Mouse (Mus musculus) thymus, postnatal 36 days (tissue): ENCODE results near the gene Tmem234.

Experiments
- DNase-seq, 2 experiments: peaks; one replicate each; pipeline ENCODE4 v3.0.0; 2022; ENCODE audit warnings: mixed read lengths in 2 of 2

The Tmem234 gene

DNA sequence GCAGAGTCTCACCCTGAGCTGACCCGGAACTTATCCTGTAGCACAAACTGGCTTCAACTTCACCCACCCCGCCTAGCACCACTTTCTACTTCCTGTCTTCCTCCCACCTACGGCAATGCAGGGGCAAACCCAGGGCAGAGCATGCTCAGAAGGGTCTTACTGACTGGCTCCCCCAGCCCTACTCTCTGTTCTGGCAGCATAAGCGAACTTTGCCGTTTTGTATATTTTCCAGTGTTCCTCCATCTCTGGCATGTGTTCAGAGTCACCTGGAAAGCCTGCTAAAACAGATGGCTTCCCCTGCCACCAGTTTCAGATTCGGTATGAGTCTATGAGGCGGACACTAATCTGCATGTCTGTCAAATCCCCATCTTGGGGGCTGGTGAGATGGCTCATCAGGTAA, 20.1 kb upstream of the Tmem234 start:
- DNase-seq, result peak; percentile 61 to 78

DNA sequence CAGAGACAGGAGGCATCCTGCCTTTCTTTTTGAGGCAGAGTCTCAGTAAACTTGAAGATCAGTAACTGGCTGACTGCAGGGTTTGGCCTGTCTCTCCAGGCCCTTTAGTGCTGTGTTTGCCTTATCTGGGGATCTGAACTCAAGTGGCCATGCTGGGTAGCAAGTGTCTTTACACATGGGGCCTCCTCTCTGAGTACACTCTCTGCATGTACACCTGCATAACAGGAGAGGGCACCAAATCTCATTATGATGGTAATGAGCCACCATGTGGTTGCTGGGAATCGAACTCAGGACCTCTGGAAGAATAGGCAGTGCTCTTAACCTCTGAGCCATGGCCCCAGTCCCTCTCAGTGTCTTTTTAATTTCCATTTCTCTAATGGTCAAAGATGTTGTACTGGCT, 18.2 kb upstream of the Tmem234 start:
- DNase-seq, result no peak

DNA sequence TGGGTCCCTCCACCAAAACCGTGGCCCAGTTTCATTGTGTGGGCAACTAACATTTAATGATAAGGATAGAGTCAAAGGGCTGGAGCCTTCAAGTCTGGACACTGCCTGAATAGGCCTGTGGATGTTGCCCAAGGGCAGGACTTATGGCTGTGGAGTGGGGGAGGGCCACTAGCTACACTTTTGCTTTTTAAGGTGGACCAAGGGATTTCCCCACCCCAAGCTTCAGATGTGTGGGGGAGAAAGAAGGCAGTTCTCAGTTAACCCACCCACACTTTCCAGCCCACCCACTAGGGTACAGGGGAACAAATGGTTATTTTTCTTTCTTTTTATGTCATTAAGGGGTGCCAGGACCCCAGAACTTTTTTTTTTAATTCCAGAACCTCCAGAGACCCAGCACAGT, 16.1 kb upstream of the Tmem234 start:
- DNase-seq, result no peak

DNA sequence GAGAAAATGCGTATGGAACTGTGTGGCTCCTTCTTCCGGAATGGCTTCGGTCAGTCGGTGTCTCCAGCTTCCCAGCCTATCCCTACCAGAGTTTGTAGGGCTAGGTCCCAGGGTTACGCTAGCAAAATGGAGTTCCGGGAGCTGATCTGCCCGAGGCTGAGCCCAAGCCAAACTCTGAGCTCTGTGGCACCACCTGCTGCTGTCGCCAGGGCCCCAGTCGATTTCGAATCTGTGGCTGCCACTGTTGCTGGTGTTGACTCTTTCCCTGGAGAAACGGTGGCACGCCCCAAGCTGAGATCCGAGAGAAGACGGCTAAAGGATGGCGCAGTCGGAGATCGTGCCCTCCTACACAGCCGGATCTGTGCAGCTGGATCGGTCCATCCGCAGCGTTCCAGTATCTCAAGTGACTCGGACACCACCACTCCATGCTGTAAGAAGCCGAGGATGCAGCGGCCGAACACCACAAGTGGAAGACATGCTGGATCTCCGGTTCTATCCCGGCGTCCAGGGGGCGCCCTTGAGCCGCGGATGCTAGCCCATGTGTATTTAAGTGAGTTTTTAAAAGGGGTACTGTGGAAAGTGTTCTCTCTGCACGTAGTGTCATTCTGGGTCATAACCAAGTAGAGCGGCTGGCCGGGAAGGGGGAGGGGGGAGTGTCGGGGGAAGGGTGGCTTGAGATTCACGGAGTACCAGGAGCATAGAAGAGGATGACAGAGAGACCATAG, 15.4 kb upstream of the Tmem234 start:
- peak; percentile 89 to 92 for DNase-seq

DNA sequence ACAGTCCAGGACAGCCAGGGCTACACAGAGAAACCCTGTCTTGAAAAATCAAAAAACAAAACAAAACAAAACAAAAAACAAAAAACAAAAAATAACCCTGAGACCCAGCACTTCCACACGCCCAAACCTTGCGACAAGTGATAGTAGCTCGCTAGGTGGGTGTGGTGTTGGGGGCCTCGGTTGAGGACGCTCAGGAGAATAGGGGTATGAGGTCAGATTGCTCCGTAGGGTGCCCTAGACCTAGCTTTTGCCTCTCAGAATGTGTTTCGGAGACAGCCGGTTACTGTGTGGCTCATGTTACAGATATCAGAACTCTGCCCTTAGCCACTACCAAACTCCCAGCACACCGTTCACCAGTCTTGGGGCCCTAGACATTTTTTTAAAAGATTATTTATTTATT, 14.7 kb upstream of the Tmem234 start:
- DNase-seq, result no peak

DNA sequence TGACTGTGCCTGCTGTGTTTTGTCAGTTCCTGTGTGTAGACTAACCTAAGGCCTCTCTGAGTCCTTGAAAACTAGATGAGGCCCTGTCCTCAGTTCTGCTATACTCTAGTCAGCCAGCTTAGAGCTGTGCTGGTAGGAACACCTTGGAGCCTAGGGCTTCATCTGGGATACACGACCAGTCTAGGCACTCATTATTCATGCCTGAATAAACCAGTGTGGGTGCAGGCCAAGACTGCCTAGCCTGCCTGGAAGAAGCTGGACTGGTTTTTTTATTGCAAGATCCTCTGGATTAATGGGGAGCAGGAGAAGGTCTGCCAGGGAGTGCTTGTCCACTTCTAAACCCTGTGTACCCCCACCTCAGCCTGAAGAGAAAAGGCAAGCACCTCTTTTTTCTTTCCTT, 13.5 kb upstream of the Tmem234 start:
- DNase-seq, result no peak

DNA sequence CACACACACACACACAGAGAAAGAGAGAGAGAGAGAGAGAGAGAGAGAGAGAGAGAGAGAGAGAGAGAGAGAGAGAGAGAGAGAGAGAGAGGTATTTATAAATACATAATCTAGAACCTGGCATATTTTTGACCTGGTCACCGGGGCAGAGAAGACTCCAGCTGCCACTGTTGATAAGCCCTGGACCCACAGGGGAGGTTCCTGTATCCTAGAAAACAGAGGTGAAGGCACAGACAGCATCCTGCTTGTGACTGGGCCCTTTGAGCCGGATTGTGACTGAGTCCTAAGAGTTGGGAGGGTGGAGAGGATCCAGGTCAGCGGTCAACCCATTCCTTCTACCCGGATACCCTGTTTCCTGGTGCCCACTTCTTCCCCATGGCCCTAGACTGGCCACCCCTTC, 11.6 kb upstream of the Tmem234 start:
- no peak for DNase-seq

DNA sequence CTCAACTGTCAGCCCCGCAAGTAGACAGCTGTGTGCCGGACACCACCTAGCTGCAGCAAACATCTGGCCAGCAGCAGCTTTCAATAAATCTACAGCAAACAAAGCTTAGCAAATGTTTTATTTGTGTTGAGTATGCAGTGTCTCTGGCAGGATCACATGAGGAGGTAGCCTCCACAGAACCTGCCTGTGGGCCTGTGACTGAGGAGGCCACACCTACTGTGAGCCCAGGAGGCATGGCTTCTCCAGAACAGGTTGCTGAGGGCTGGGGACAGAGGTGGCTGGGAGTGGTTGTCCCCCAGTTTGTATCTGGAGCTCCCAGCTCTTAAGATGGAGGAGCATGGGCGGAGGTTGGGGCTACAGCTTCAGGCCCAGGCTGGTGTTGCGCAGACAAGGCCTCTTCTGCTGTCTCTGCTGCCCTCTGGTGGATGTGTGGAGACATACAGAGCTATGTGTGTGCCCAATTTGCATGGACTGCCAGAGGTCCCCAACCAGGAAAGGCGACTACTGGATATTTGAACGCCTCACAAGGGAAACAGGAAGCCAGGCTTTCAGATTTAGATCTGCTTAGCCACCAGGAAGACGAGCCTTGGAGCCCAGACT, 8.1 kb downstream of the Tmem234 start:
- DNase-seq, result peak; percentile 77 to 82

DNA sequence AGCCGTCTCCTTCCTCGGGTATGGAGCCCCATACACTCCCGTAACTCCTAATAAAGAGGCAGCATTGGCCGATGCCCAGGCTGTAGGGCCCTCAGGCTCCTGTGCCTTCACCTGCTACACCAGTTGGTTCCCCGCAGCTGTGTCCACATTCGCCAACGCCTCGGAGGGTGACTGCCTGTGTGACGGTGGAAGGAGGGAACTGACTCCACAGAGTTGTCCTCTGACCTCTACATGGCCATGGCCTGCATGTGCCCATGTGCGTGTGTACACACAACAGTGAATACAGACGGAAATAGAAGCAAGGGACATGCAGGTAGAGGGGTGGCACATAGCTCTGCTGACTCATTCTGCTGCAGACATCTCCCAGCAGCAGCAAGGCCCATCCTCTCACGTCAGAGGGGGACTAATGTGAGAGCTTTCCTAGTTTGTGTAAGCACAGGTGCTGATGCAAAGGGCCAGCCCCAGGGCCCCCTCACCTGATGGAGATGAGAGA, 8.7 kb downstream of the Tmem234 start:
- peak; percentile 39 to 58 for DNase-seq

DNA sequence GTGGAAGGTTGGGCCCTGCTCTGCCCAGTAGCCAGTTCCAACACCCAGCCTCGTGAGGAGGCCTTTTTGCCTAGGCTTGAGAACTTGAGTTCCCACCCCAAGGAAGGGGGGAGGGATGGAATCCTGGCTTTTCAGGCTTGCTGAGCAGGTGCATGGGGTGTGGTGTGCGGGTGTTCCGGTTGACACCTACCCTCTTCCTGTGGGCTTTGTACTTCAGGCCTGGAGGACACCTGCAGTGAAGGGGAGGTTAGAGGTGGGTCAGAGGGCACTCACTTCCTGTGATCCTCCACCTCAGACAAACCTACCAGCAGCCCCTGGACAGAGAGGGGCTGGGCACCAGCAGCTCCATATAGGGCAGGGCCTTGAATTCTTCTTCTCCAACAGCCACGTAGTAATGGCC, 9.6 kb downstream of the Tmem234 start:
- DNase-seq, result peak; percentile 79 to 89

DNA sequence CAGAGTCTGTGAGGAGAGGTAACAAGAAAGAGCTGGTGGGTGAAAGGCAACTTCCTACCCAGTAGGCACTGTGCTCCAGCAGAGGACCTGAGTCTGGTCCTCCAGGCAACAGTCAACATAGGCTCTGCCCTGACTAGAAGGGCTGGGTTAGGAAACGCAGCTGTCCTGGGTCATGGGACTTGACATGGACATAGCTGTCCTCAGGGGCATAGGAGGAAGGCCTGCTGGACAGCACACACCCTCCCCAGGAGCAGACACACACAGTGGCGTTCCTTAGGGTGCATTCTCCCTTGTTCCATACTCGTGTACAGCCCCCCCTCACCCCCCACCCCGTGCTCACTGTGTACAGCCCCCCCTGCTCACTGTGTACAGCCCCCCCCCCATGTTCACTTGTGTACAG, 10.0 kb downstream of the Tmem234 start:
- no peak for DNase-seq

DNA sequence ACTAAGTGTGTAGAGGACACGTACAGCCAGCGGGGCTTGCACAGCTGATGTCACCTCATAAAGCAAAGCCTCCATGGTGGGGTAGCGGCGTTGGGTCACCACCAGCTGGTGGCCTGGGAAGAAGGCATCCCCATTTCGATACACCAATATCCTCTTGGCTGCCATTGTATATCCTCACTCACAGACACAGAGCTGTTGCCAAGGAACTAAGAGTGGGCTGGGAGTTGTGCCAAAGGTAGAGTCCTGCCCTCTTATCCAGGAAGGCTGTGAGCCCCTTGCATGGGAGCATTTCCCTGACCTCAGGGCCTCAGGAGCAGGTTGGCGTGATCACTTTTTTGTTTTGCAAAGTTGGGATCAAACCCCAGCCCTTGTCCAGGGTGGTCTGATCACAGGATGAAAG, 13.6 kb downstream of the Tmem234 start, which contains the start of gene Dcdc2b:
TSS of gene Dcdc2b (minus strand) at position 165 of the 400 bp plus-strand sequence.
- no peak for DNase-seq

DNA sequence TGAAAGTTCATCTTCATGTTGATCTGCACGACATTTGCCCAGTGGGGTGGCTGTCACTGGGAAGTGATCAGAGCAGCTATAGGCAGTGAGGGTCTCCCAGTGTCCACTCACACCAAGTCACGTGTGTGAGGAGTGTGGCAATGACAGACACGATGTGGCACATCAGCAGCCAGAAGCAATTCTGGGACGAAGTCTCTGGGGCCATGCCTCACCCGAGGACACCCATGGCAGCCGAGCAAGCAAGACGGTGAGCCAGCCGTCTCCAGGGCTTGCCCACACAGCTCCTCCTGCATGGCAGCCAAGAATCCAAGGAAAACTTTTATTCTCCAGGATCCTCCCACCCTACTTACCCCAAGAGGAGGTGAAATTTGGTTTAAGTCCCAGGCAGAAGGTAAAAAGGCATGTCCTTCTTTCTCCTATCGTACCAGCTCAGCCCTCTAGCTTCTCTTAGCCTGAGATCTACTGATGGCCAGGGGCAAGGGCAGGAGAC, 15.4 kb downstream of the Tmem234 start:
- no peak for DNase-seq

DNA sequence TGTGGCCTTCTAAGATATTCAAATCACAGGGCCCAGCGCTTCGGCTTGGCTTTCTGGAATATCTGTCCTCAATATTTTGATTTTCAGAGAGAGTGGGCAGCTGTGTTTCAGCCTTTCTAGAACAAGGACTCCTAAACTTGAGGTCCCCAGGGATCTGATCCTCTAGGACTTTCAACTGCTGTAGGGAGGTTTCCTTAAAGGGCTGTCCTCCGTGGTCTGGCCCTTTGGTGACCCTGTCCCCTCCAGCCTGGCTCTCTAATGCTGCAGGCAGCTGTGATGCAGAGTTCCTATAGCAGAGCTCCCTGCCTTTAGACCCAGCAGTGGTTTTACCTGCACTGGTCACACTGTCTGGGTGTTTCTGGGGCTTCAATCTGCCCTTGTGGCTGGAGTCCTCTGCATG, 16.2 kb downstream of the Tmem234 start:
- no peak for DNase-seq

DNA sequence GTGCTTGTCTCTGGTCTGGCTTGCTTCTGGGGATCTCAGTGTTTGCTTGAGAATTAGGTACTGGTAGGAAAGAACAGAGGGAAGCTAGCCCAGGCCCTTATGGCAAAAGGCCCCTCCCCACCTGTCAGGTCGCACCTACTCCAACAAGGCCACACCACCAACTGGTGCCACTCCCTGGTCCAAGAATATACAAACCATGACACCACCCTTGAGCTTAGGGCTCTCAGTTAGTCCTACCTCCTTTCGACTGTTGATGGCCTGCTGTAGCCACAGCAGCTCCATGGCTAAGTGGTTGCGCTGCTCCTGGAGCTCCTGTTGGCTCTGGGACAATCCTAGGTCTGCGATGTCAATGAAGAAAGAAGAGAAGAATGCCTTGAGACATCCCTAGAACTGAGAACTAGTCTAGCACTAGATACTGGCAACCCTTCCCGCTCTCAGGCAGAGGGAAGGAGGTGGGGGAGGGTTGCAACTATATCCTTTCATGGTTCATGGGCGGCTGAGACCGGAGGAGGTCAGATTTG, 16.7 kb downstream of the Tmem234 start:
- DNase-seq, result no peak

DNA sequence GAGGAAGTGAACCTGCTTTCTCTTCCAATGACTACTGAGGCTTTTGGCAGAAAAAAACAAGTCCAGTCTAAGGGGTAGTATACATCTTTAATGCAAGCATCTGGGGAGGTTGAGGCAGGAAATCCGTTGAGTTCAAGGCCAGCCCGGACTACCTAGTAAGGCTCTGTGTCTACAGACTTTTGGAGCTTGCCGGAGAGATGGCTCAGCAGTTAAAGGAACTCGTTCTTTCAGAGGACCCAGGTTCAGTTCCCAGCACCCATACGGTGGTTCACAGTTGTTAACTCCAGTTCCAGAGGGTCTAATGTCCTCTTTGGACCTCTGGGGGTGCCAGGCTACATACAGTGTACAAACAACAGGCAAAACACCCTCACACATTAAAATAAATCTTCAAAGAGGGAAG, 17.6 kb downstream of the Tmem234 start:
- DNase-seq, result no peak

DNA sequence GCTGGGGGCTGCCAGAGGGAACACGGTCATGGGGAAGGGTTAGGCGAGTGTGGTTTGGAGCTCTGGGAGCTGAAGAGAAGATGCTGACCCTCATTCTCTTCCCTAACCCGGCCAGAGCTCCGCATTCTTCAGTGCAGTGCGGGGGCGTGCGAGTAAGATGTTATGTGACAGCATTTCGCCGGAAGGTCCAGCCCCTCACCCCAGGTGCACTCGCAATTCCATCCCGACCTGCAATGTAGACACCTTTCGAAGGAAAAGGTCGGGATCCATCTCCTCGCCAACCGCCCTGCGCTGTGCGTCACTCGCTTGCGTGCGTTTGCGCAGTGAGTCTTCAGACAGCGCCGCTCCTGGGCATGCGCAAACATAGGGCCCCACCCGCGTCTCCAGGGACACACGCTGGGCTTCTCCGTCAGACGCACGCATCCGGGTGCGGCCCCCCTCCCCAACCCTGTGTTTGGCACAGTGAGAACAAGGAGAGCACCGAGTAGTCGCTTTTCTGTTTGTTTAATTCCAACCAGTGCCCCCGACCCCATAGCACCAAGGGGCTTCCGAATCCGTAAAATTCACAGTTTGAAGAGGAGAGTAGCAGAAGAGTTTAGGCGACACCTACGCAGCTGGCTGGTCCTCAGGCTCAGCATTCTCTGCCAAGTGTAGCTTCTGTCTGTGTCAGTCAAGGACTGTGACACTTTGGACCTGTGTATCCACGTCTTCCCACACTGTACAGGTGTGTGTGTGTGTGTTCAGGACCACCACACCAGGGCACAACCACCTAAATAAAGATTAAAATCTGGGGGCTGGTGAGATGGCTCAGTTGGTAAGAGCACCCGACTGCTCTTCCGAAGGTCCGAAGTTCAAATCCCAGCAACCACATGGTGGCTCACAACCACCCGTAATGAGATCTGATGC, 18.6 kb downstream of the Tmem234 start, which contains the start of gene Iqcc:
TSS of gene Iqcc (minus strand) at position 314 of the 906 bp plus-strand sequence.
- peak; percentile 94 to 97 for DNase-seq

DNA sequence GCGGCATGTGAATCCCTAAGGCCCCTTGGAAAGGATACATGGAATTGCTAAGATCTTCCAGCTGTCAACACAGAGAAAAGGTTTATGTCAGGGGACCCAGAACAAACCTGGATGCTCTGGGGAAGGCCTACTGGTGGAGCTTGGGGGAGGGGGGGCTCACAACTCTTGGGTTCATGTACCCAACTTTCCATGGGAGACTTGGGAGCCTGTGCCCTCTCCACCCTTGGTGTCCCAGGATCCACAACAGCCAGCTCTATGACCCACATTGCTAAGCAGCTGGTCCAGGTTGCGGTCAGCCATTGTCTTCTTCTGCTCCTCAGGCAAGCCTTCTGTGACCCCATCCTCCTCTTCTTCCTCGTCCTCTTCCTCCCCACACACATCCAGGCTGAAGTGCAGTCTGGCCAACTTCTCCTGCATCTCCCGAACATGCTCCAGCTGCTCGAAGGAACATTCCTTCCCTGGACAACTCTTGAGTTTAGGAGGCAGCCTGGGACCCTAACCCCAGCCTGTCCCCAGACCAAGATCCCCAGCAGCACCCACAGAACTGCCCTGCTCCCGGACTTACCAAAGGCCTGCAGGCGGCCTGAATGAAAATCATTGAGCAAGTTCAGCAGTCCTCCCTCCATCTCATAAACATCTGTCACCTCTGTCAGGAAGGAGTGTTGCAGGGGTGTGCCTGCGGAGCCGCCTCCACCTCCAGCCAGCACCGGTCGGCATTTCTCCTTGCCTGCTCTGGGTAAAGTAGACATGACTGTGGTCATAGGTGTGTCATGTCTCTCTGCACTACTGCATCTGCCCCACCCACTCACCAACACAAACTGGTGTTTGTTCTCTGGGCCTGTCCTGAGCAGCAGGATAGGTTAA, 20.2 kb downstream of the Tmem234 start:
- no peak for DNase-seq

DNA sequence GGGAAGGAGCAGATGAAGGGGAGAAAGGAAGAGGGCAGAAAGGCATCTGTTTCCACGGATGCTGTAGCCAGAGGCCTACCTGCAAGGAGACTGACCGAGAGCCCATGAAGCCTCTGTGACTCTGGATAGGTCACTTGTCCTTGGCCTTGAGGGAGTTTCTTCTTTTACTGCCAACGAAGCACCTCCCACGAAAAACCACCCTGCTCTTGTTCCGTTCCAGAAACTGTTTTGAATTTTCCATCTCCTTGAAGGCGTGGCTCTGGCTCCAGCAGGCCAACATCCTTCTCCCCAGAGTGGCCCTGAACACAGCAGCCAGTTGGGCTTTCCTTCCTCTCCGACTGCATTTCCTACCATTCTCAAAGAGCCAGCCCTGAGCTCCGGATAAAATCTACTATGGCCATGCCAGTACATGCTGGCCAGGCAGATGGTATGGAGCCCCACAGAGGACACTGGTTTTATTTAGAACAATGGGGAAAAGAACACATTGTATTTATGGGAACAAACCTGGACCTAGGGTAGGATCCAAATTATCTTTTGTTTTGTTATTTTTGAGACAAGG, 20.9 kb downstream of the Tmem234 start:
- no peak for DNase-seq

DNA sequence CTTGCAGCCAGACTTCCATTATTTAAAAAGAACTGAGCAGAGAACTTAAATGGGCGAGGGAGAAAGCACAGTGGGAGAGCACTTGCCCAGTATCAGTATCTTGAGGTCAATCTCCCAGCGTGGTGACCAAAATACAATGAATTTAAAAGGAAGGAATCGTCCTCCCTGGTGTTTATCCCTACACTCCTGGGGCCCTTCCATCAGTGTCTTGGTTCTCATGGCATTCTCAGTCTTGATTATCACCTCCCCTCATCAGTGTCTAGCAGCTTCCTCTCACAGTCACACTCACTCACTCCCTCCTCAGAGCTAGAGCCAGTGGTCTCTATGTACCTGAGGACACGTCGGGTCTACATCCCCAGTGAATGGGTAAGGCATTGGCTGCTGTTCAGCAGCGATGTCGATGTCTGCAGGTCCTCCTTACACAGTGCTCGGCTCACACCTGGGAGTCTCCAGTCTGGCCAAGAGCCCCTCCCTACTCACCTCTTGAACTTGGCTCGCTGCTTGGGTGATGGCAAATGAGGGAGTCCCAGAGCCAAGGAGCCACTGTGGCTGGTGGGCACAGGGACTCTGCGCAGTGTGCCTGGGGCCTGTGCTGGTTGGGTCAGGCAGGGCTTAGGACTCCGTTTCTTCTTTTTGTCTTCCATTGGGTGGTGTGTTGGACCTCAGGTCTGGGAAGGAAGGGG, 21.8 kb downstream of the Tmem234 start:
- no peak for DNase-seq
